Mouse (Mus musculus): ENCODE measurements around the gene Ctnna3. TPM values are rescaled to one million over a fixed set of nuclear protein-coding genes. Genes with fewer than 3 reads are reported as not detected.

Ctnna3 gene
- polyA plus RNA-seq, 1 experiment = 1.3 TPM

GRCm38 (mm10) chr10:63572866-63573265 is 143.0 kb downstream of the Ctnna3 start:
- H3K4me3 ChIP-seq (ENCODE audit: insufficient read depth, low read length) = no peak overlapping the region
- H3K27ac ChIP-seq (ENCODE audit: insufficient read depth, low read length) = no peak overlapping the region
- TF ChIP-seq POLR2A (IDR thresholded peaks at IDR 0.05; ENCODE audit: extremely low read depth, insufficient read depth, low read length) = no peak
- TF ChIP-seq CTCF (IDR thresholded peaks at IDR 0.05; ENCODE audit: extremely low read depth, insufficient read depth, low read length) = no peak
- H3K4me1 ChIP-seq (ENCODE audit: control insufficient read depth, insufficient read depth, low read length) = no peaks in the 10 kb centered on the region

DNA sequence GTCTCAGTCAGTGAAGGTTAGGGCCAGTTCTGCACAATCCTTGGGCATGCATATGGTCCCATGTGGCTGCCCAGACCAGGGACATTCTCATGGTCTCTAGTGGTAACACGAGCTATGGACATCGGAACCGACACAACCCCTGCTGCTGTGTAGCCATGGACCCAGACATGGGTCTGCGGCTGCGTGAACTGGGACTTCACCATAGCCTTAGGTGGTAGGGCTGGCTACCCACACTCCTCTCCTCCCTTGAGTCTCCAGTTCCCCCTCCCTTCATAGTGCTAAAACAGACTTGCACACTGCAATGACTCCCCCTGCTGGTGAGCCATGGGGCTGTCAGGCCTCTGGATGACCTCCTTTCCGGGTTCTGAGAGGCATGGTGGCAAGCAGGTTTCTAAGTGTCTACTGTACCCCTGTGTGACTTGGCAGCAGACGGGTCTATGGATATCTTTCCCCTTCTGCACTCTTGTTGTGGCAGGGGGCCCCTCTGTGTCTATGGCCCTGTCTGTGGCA is 144.3 kb downstream of the Ctnna3 start:
- TF ChIP-seq CTCF (IDR thresholded peaks at IDR 0.05; ENCODE audit: extremely low read depth, insufficient read depth, low read length) (peak; percentile 66), POLR2A (IDR thresholded peaks at IDR 0.05; ENCODE audit: extremely low read depth, insufficient read depth, low read length) (no peak)
- Histone ChIP-seq H3K4me3 (ENCODE audit: insufficient read depth, low read length) (no peak overlapping the region), H3K27ac (ENCODE audit: insufficient read depth, low read length) (no peak overlapping the region), H3K4me1 (ENCODE audit: control insufficient read depth, insufficient read depth, low read length) (no peaks in the 10 kb centered on the region)

- Histone ChIP-seq H3K4me3 (ENCODE audit: insufficient read depth, low read length) (no peak overlapping the region), H3K4me1 (ENCODE audit: control insufficient read depth, insufficient read depth, low read length) (no peaks in the 10 kb centered on the region), H3K27ac (ENCODE audit: insufficient read depth, low read length) (no peak overlapping the region)
- TF ChIP-seq POLR2A (IDR thresholded peaks at IDR 0.05; ENCODE audit: extremely low read depth, insufficient read depth, low read length) = no peak
- peak; percentile 92 for TF ChIP-seq CTCF (IDR thresholded peaks at IDR 0.05; ENCODE audit: extremely low read depth, insufficient read depth, low read length)
These were observed 152.7 kb downstream of the Ctnna3 start for GRCm38 (mm10) chr10:63582608-63583007.

DNA sequence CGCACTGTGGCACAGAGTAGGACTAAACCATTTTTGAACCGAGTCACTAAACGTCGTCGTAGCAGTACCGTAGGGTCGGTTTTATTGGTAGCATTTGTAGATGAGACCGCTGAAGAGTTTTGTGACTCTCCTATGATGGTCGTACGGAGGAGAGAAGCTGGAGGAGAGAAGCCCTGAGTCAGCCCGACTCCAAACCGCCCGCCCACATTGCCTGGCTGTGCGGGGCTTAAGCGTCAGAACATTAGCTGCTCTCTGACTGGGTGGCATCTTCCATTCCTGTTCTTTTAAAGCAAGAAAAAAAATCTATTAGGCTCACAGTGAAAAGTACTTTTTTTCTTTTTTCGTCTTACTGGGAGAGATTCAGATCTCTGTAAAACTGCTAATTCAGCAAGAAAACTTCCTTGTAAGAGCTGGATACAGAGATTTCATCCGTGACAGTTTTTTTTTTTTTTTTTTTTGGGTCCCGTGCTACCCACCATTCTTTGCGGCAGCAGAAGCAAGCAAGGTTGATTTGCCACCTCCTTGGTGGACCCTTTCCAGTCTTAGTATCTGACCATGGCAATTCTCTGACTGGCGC is 154.0 kb downstream of the Ctnna3 start:
- no peak overlapping the region for H3K4me3 ChIP-seq (ENCODE audit: insufficient read depth, low read length)
- no peak overlapping the region for H3K27ac ChIP-seq (ENCODE audit: insufficient read depth, low read length)
- no peak for TF ChIP-seq POLR2A (IDR thresholded peaks at IDR 0.05; ENCODE audit: extremely low read depth, insufficient read depth, low read length)
- no peak for TF ChIP-seq CTCF (IDR thresholded peaks at IDR 0.05; ENCODE audit: extremely low read depth, insufficient read depth, low read length)
- no peaks in the 10 kb centered on the region for H3K4me1 ChIP-seq (ENCODE audit: control insufficient read depth, insufficient read depth, low read length)

DNA sequence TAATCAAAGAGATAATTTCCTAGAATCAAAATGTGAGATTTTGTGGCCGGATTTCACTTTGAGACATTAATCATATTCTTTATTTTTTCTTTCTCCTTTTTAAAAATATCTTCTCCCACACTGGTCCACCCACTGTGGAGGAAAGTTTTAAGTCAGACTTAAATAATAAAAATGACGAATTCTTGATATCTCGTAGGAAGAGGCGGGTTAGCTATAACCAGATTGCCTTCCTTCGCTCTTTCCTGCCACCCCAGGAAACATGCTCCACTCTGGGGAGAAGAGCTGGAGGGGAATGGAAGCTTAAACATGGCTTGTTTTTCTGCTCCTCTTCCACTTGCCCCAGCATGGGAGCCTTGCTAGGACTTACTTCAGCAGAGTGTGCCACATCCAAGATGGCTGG is 169.5 kb downstream of the Ctnna3 start:
- no peak for TF ChIP-seq CTCF (IDR thresholded peaks at IDR 0.05; ENCODE audit: extremely low read depth, insufficient read depth, low read length)
- no peak for TF ChIP-seq POLR2A (IDR thresholded peaks at IDR 0.05; ENCODE audit: extremely low read depth, insufficient read depth, low read length)
- H3K27ac ChIP-seq (ENCODE audit: insufficient read depth, low read length) = no peak overlapping the region
- no peak overlapping the region for H3K4me3 ChIP-seq (ENCODE audit: insufficient read depth, low read length)
- peaks cover 2% of the 10 kb centered on the region; the same call in 1 of the 2 replicates for H3K4me1 ChIP-seq (ENCODE audit: control insufficient read depth, insufficient read depth, low read length)

DNA sequence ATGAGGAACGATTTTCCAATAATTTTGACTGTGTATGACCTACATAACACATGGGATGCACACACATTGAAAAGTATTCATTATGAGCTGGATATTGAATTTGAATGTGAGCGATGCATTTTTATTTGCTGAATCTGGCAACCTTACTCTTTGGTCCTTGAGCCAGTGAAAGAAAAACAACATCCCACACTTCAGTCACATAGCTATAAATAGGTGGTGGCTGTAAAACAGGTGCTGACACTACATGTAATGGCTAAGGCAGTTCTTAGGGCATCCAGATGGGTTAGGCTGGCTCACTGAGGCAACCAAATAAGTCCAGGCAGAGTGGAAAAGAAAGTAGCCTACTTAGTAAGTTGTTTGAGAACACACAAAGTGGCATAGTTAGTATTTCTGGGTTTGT is 171.3 kb downstream of the Ctnna3 start:
- H3K4me1 ChIP-seq (ENCODE audit: control insufficient read depth, insufficient read depth, low read length) = peaks cover 2% of the 10 kb centered on the region; the same call in 1 of the 2 replicates
- TF ChIP-seq POLR2A (IDR thresholded peaks at IDR 0.05; ENCODE audit: extremely low read depth, insufficient read depth, low read length) (no peak), CTCF (IDR thresholded peaks at IDR 0.05; ENCODE audit: extremely low read depth, insufficient read depth, low read length) (no peak)
- no peak overlapping the region for H3K27ac ChIP-seq (ENCODE audit: insufficient read depth, low read length)
- H3K4me3 ChIP-seq (ENCODE audit: insufficient read depth, low read length) = no peak overlapping the region

DNA sequence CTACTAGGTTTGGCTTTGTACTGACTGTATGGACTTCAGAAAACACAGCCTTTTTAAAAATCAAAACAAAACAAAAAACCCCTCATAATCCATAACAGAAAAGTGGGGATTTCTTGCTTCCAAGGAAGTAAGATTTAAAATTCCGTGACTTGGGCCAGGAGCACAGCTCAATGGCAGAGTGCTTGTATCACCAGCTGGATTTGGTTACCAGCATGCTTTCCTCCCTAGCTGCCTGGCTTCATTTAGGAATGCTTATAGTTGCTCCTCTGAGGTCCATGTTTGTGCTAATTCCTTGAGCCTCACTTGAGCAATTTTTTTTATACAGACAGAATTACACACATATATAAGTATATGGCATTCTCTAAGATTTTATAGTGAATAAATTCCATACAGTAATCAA is 198.6 kb downstream of the Ctnna3 start:
- no peak overlapping the region for H3K4me3 ChIP-seq (ENCODE audit: insufficient read depth, low read length)
- H3K27ac ChIP-seq (ENCODE audit: insufficient read depth, low read length) = no peak overlapping the region
- H3K4me1 ChIP-seq (ENCODE audit: control insufficient read depth, insufficient read depth, low read length) = no peaks in the 10 kb centered on the region
- TF ChIP-seq POLR2A (IDR thresholded peaks at IDR 0.05; ENCODE audit: extremely low read depth, insufficient read depth, low read length) = no peak
- TF ChIP-seq CTCF (IDR thresholded peaks at IDR 0.05; ENCODE audit: extremely low read depth, insufficient read depth, low read length) = no peak

DNA sequence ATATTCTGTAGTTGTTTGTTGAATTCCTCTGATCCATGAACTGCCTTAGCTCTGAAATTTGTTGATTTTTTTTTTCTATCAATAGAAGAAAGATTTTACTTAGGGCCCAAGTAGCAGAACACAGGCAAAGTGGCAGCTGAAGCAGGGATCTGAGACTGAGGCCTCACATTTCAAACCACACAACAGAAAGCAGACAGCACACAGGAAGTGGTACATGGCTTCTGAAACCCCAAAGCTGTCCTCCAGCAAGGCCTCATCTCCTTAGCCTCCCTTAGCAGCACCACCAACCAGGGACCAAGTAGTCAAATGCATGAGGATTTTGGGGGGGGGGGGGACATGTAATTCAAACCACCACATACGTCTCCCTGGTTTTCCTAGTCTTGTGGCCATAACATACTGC is 204.0 kb downstream of the Ctnna3 start:
- Histone ChIP-seq H3K4me1 (ENCODE audit: control insufficient read depth, insufficient read depth, low read length) (no peaks in the 10 kb centered on the region), H3K27ac (ENCODE audit: insufficient read depth, low read length) (no peak overlapping the region), H3K4me3 (ENCODE audit: insufficient read depth, low read length) (no peak overlapping the region)
- TF ChIP-seq CTCF (IDR thresholded peaks at IDR 0.05; ENCODE audit: extremely low read depth, insufficient read depth, low read length) = no peak
- TF ChIP-seq POLR2A (IDR thresholded peaks at IDR 0.05; ENCODE audit: extremely low read depth, insufficient read depth, low read length) = no peak

- no peak overlapping the region for H3K27ac ChIP-seq (ENCODE audit: insufficient read depth, low read length)
- TF ChIP-seq POLR2A (IDR thresholded peaks at IDR 0.05; ENCODE audit: extremely low read depth, insufficient read depth, low read length) = no peak
- TF ChIP-seq CTCF (IDR thresholded peaks at IDR 0.05; ENCODE audit: extremely low read depth, insufficient read depth, low read length) = no peak
- no peaks in the 10 kb centered on the region for H3K4me1 ChIP-seq (ENCODE audit: control insufficient read depth, insufficient read depth, low read length)
- H3K4me3 ChIP-seq (ENCODE audit: insufficient read depth, low read length) = no peak overlapping the region
These were observed 208.1 kb downstream of the Ctnna3 start for GRCm38 (mm10) chr10:63637987-63638386.

- Histone ChIP-seq H3K4me3 (ENCODE audit: insufficient read depth, low read length) (no peak overlapping the region), H3K4me1 (ENCODE audit: control insufficient read depth, insufficient read depth, low read length) (no peaks in the 10 kb centered on the region), H3K27ac (ENCODE audit: insufficient read depth, low read length) (no peak overlapping the region)
- no peak for TF ChIP-seq POLR2A (IDR thresholded peaks at IDR 0.05; ENCODE audit: extremely low read depth, insufficient read depth, low read length)
- no peak for TF ChIP-seq CTCF (IDR thresholded peaks at IDR 0.05; ENCODE audit: extremely low read depth, insufficient read depth, low read length)
These were observed 217.4 kb downstream of the Ctnna3 start for GRCm38 (mm10) chr10:63647300-63647699.
